Mouse (Mus musculus): Measurements from ENCODE around the gene Cldn9. TPM values are rescaled to one million over a fixed set of nuclear protein-coding genes. Genes with fewer than 3 reads are reported as not detected.

Cldn9 gene
- polyA plus RNA-seq, 1 experiment from 2014 or later, result 2.3 TPM

GRCm38 (mm10) chr17:23683226-23683625 is 600 bp downstream of the Cldn9 start:
- no peak overlapping the region for H3K4me3 ChIP-seq (ENCODE audit: low read depth, low read length)
- H3K27me3 ChIP-seq (replicated peaks; ENCODE audit: control insufficient read depth, insufficient read depth, low read length), result peaks cover 40% of the 10 kb centered on the region

GRCm38 (mm10) chr17:23682530-23682929 is 1.3 kb downstream of the Cldn9 start:
- 73% methylated on average over 3 of the region's 3 CpGs for WGBS
- DNase-seq (ENCODE audit: low spot score) (no peak), ATAC-seq (no peak)
- Histone ChIP-seq H3K27me3 (replicated peaks; ENCODE audit: control insufficient read depth, insufficient read depth, low read length) (peaks cover 40% of the 10 kb centered on the region), H3K4me3 (ENCODE audit: low read depth, low read length) (no peak overlapping the region), H3K36me3 (ENCODE audit: control insufficient read depth, insufficient read depth, low read length) (no peaks in the 10 kb centered on the region), H3K4me2 (ENCODE audit: low read length) (no peak overlapping the region), H3K9me3 (replicated peaks; ENCODE audit: control insufficient read depth, low read length) (no peaks in the 10 kb centered on the region), H3K9ac (ENCODE audit: low read length) (no peak overlapping the region), H3K27ac (ENCODE audit: low read depth, low read length) (no peak overlapping the region), H3K4me1 (ENCODE audit: control insufficient read depth, insufficient read depth, low read length) (peaks cover 7% of the 10 kb centered on the region)

More at GRCm38 (mm10) chr17:23683226-23683625, 600 bp downstream of the Cldn9 start:
- DNase-seq (ENCODE audit: low spot score), result no peak
- ATAC-seq, result peak; percentile 34; the same call in 1 of the 2 replicates
- Histone ChIP-seq H3K4me1 (ENCODE audit: control insufficient read depth, insufficient read depth, low read length) (peaks cover 7% of the 10 kb centered on the region), H3K36me3 (ENCODE audit: control insufficient read depth, insufficient read depth, low read length) (no peaks in the 10 kb centered on the region), H3K4me2 (ENCODE audit: low read length) (peak overlapping the region; percentile 20; the same call in 1 of the 2 replicates), H3K27ac (ENCODE audit: low read depth, low read length) (no peak overlapping the region), H3K9ac (ENCODE audit: low read length) (no peak overlapping the region), H3K9me3 (replicated peaks; ENCODE audit: control insufficient read depth, low read length) (no peaks in the 10 kb centered on the region)
- 35% methylated on average over 15 of the region's 15 CpGs for WGBS

DNA sequence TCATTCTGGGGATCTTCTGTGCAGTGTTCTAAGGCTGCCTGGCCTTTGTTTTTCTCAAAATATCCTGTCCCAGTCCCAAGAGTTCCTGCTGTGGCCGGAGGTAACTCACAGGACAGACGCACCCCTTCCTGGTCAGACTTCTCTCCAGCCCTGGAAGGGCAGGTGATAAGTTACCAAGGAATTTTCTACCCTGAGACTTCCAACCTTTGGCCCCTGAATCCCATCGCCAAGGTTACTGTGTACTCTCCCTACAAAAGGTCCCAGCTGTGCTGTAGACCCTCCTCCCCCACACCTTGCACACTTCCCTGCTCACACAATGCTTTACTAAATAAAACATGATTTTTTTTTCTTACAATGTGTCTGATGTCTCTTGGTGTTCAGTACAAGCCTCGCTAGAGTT is 1.7 kb downstream of the Cldn9 start:
- Histone ChIP-seq H3K4me3 (ENCODE audit: low read depth, low read length) (no peak overlapping the region), H3K9me3 (replicated peaks; ENCODE audit: control insufficient read depth, low read length) (no peaks in the 10 kb centered on the region), H3K27ac (ENCODE audit: low read depth, low read length) (no peak overlapping the region), H3K27me3 (replicated peaks; ENCODE audit: control insufficient read depth, insufficient read depth, low read length) (peaks cover 40% of the 10 kb centered on the region), H3K36me3 (ENCODE audit: control insufficient read depth, insufficient read depth, low read length) (no peaks in the 10 kb centered on the region), H3K4me2 (ENCODE audit: low read length) (no peak overlapping the region), H3K9ac (ENCODE audit: low read length) (no peak overlapping the region), H3K4me1 (ENCODE audit: control insufficient read depth, insufficient read depth, low read length) (peaks cover 7% of the 10 kb centered on the region)
- WGBS, result 73% methylated on average over 4 of the region's 4 CpGs
- DNase-seq (ENCODE audit: low spot score), result no peak
- ATAC-seq, result no peak

DNA sequence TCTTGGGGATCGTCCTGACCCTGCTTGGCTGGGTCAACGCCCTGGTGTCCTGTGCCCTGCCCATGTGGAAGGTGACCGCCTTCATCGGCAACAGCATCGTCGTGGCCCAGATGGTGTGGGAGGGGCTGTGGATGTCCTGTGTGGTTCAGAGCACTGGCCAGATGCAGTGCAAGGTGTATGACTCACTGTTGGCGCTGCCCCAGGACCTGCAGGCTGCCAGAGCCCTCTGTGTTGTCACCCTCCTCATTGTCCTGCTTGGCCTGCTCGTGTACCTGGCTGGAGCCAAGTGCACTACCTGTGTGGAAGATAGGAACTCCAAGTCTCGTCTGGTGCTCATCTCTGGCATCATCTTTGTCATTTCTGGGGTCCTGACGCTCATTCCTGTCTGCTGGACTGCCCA is 2.7 kb downstream of the Cldn9 start:
- H3K27me3 ChIP-seq (replicated peaks; ENCODE audit: control insufficient read depth, insufficient read depth, low read length), result peaks cover 46% of the 10 kb centered on the region
- no peak for DNase-seq (ENCODE audit: low spot score)

GRCm38 (mm10) chr17:23680336-23680735 is 3.5 kb downstream of the Cldn9 start:
- Histone ChIP-seq H3K4me3 (ENCODE audit: low read depth, low read length) (no peak overlapping the region), H3K9ac (ENCODE audit: low read length) (no peak overlapping the region), H3K4me1 (ENCODE audit: control insufficient read depth, insufficient read depth, low read length) (peaks cover 17% of the 10 kb centered on the region), H3K4me2 (ENCODE audit: low read length) (no peak overlapping the region), H3K27ac (ENCODE audit: low read depth, low read length) (no peak overlapping the region), H3K9me3 (replicated peaks; ENCODE audit: control insufficient read depth, low read length) (no peaks in the 10 kb centered on the region), H3K27me3 (replicated peaks; ENCODE audit: control insufficient read depth, insufficient read depth, low read length) (peaks cover 53% of the 10 kb centered on the region), H3K36me3 (ENCODE audit: control insufficient read depth, insufficient read depth, low read length) (no peaks in the 10 kb centered on the region)
- WGBS, result 77% methylated on average over 9 of the region's 9 CpGs
- DNase-seq (ENCODE audit: low spot score) (no peak), ATAC-seq (no peak)

More for the DNA sequence above, 2.7 kb downstream of the Cldn9 start:
- H3K9ac ChIP-seq (ENCODE audit: low read length), result no peak overlapping the region
- H3K9me3 ChIP-seq (replicated peaks; ENCODE audit: control insufficient read depth, low read length), result no peaks in the 10 kb centered on the region
- no peak for ATAC-seq
- H3K27ac ChIP-seq (ENCODE audit: low read depth, low read length), result no peak overlapping the region
- no peak overlapping the region for H3K4me3 ChIP-seq (ENCODE audit: low read depth, low read length)
- no peak overlapping the region for H3K4me2 ChIP-seq (ENCODE audit: low read length)
- peaks cover 15% of the 10 kb centered on the region for H3K4me1 ChIP-seq (ENCODE audit: control insufficient read depth, insufficient read depth, low read length)
- no peaks in the 10 kb centered on the region for H3K36me3 ChIP-seq (ENCODE audit: control insufficient read depth, insufficient read depth, low read length)
- WGBS, result 70% methylated on average over 10 of the region's 10 CpGs

- H3K9ac ChIP-seq (ENCODE audit: low read length), result no peak within 1 kb of the TSS; the same call in 1 of the 2 replicates
- 2% methylated on average over 38 of the region's 38 CpGs for WGBS
- ATAC-seq, result no peak
Measured at GRCm38 (mm10) chr17:23679127-23679835, 4.5 kb downstream of the Cldn9 start, which contains the start of gene Cldn6. TSS of gene Cldn6 (plus strand) at chr17:23679249.

GRCm38 (mm10) chr17:23677236-23677679 is 6.6 kb downstream of the Cldn9 start, which contains the start of gene Tnfrsf12a:
TSS of gene Tnfrsf12a (minus strand) at chr17:23677468.
- H3K4me1 ChIP-seq (ENCODE audit: control insufficient read depth, insufficient read depth, low read length), result peaks cover 19% of the 10 kb centered on the region
- DNase-seq (ENCODE audit: low spot score) (peak; percentile 86), ATAC-seq (peak; percentile 41)
- H3K4me3 ChIP-seq (ENCODE audit: low read depth, low read length), result peak within 1 kb of the TSS; percentile 45
- no peaks in the 10 kb centered on the region for H3K36me3 ChIP-seq (ENCODE audit: control insufficient read depth, insufficient read depth, low read length)
- WGBS, result under 1% methylated on average over 34 of the region's 34 CpGs
- no peak within 1 kb of the TSS for H3K27ac ChIP-seq (ENCODE audit: low read depth, low read length)
- peak within 1 kb of the TSS; percentile 60 for H3K9ac ChIP-seq (ENCODE audit: low read length)
- no peaks in the 10 kb centered on the region for H3K9me3 ChIP-seq (replicated peaks; ENCODE audit: control insufficient read depth, low read length)
- peak within 1 kb of the TSS; percentile 93 for H3K4me2 ChIP-seq (ENCODE audit: low read length)
- peaks cover 48% of the 10 kb centered on the region for H3K27me3 ChIP-seq (replicated peaks; ENCODE audit: control insufficient read depth, insufficient read depth, low read length)

More at GRCm38 (mm10) chr17:23679127-23679835, 4.5 kb downstream of the Cldn9 start, which contains the start of gene Cldn6:
- Histone ChIP-seq H3K4me2 (ENCODE audit: low read length) (peak within 1 kb of the TSS; percentile 30), H3K4me3 (ENCODE audit: low read depth, low read length) (no peak within 1 kb of the TSS), H3K4me1 (ENCODE audit: control insufficient read depth, insufficient read depth, low read length) (peaks cover 20% of the 10 kb centered on the region), H3K36me3 (ENCODE audit: control insufficient read depth, insufficient read depth, low read length) (no peaks in the 10 kb centered on the region), H3K27ac (ENCODE audit: low read depth, low read length) (no peak within 1 kb of the TSS), H3K27me3 (replicated peaks; ENCODE audit: control insufficient read depth, insufficient read depth, low read length) (peaks cover 56% of the 10 kb centered on the region), H3K9me3 (replicated peaks; ENCODE audit: control insufficient read depth, low read length) (no peaks in the 10 kb centered on the region)
- DNase-seq (ENCODE audit: low spot score), result no peak

- Histone ChIP-seq H3K27me3 (replicated peaks; ENCODE audit: control insufficient read depth, insufficient read depth, low read length) (peaks cover 48% of the 10 kb centered on the region), H3K4me1 (ENCODE audit: control insufficient read depth, insufficient read depth, low read length) (peaks cover 19% of the 10 kb centered on the region), H3K4me2 (ENCODE audit: low read length) (peak overlapping the region; percentile 93), H3K27ac (ENCODE audit: low read depth, low read length) (no peak overlapping the region), H3K9me3 (replicated peaks; ENCODE audit: control insufficient read depth, low read length) (no peaks in the 10 kb centered on the region), H3K36me3 (ENCODE audit: control insufficient read depth, insufficient read depth, low read length) (no peaks in the 10 kb centered on the region), H3K4me3 (ENCODE audit: low read depth, low read length) (peak overlapping the region; percentile 45), H3K9ac (ENCODE audit: low read length) (peak overlapping the region; percentile 60)
- DNase-seq (ENCODE audit: low spot score) (no peak), ATAC-seq (no peak)
- 0% methylated on average over 33 of the region's 37 CpGs for WGBS
Measured at GRCm38 (mm10) chr17:23676473-23677031, 7.3 kb downstream of the Cldn9 start.
